Mouse (Mus musculus): ENCODE results near the gene Alkbh7.

- TF ChIP-seq CTCF (IDR thresholded peaks at IDR 0.05; ENCODE audit: insufficient read depth, low read depth, low read length) (no peak), POLR2A (IDR thresholded peaks at IDR 0.05; ENCODE audit: insufficient read depth, low read depth, low read length) (no peak)
These were observed 633 bp upstream of the Alkbh7 start for GRCm38 (mm10) chr17:56996506-56996905.

Measured in olfactory bulb, adult 2 months (tissue).